Mouse (Mus musculus) limb, embryonic 14.5 days (tissue): Measurements from ENCODE around the gene Rhbdf1. TPM values are rescaled to one million over a fixed set of nuclear protein-coding genes. Genes with fewer than 3 reads are reported as not detected.

Experiments
- ATAC-seq: fragments of 200-750 bp; cut with Nextera tagmentation; 2 replicates; pipeline ENCODE4 v1.8.0; 2017; ENCODE audit warnings: low read depth, moderate number of reproducible peaks, moderate TSS enrichment; ENCODE audit not compliant: low FRiP score
- DNase-seq: peaks from one replicate; pipeline ENCODE4 v3.0.0-alpha.2; 2015; ENCODE audit warnings: low spot score
- H3K27ac ChIP-seq: fragments of 300-500 bp; sonication (generic); replicated peaks from 2 replicates; pipeline ENCODE4 v1.5.1; 2014; ENCODE audit warnings: low read depth, mild to moderate bottlenecking, low read length, moderate library complexity, mixed read lengths
- H3K27me3 ChIP-seq: fragments of 300-500 bp; sonication (generic); 2 replicates; pipeline ENCODE4 v1.6.1; 2014; ENCODE audit warnings: low read length, mixed read lengths; ENCODE audit not compliant: control insufficient read depth, insufficient read depth
- H3K36me3 ChIP-seq: fragments of 300-500 bp; sonication (generic); 2 replicates; pipeline ENCODE4 v1.6.1; 2014; ENCODE audit warnings: mild to moderate bottlenecking, low read length, moderate library complexity, mixed read lengths; ENCODE audit not compliant: control insufficient read depth, insufficient read depth
- H3K4me1 ChIP-seq: fragments of 300-500 bp; sonication (generic); 2 replicates; pipeline ENCODE4 v1.6.1; 2014; ENCODE audit warnings: antibody characterized with exemption, low read length, mixed read lengths; ENCODE audit not compliant: control insufficient read depth, insufficient read depth
- H3K4me2 ChIP-seq: fragments of 300-500 bp; sonication (generic); replicated peaks from 2 replicates; pipeline ENCODE4 v1.6.1; 2014; ENCODE audit warnings: low read depth, mild to moderate bottlenecking, low read length, moderate library complexity; ENCODE audit not compliant: severe bottlenecking
- H3K4me3 ChIP-seq: fragments of 300-500 bp; sonication (generic); replicated peaks from 2 replicates; pipeline ENCODE4 v1.5.1; 2014; ENCODE audit warnings: low read length
- H3K9ac ChIP-seq: fragments of 300-500 bp; sonication (generic); 2 replicates; pipeline ENCODE4 v1.6.1; 2014; ENCODE audit warnings: mild to moderate bottlenecking, low read depth, low read length, moderate library complexity; ENCODE audit not compliant: severe bottlenecking
- H3K9me3 ChIP-seq: fragments of 300-500 bp; sonication (generic); 2 replicates; pipeline ENCODE4 v1.6.1; 2016; ENCODE audit warnings: low read length; ENCODE audit not compliant: control insufficient read depth
- POLR2A ChIP-seq: fragments of 200-500 bp; IDR thresholded peaks from 2 replicates; pipeline ENCODE4 v1.8.0; 2012; ENCODE audit warnings: inconsistent platforms, mild to moderate bottlenecking, moderate library complexity, borderline replicate concordance; ENCODE audit not compliant: insufficient read depth, insufficient read length; ENCODE audit errors: extremely low read depth
- WGBS: fragments of 180-500 bp; shearing (Covaris S2); extraction: QIAGEN DNeasy Blood & Tissue Kit; methylation state at CpG from one replicate; pipeline ENCODE4 v1.1.7; 2014; 5-methylcytosine and 5-hydroxymethylcytosine counted together
- polyA plus RNA-seq, 2 experiments: library from polyadenylated mRNA; depleted of rRNA in 1 of 2; stranded (reverse) in 1 of 2; unstranded in 1 of 2; fragments of >200 nt; fragmentation: Nextera tagmentation in 1 of 2; extraction: Ambion mirVana in 1 of 2; gene quantifications; 2 replicates each; pipeline versions ENCODE4 v1.2.1 to v1.2.3; 2012 to 2014

Rhbdf1 gene
- polyA plus RNA-seq, 2 experiments: 61.5 to 136 TPM

DNA sequence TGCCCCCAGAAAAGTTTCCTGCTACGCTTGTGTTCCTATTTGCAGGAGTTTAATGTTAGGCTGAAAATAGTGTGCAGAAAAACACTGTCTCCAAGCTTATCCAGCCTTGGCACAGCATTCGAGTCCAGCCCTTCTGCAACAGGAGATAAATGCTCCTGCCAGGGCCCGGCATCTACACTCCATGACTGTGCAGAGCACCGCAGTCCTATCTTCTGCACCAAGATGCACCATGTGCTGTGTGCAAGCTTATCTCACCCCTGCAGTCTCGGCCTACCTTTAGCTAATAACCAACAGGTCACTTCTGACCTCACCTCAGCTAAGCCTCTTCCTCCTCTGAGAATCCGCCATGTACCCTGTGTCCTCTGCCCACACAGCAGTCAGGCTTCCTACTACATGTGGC is 23.5 kb upstream of the Rhbdf1 start:
- Histone ChIP-seq H3K4me1 (no peaks in the 10 kb centered on the region), H3K4me3 (no peak overlapping the region), H3K36me3 (peaks cover 82% of the 10 kb centered on the region), H3K27ac (no peak overlapping the region), H3K9ac (no peak overlapping the region), H3K9me3 (no peaks in the 10 kb centered on the region), H3K4me2 (no peak overlapping the region), H3K27me3 (no peaks in the 10 kb centered on the region)
- 96% methylated on average over 6 of the region's 6 CpGs for WGBS
- no peak for ATAC-seq
- no peak for TF ChIP-seq POLR2A
- no peak for DNase-seq

DNA sequence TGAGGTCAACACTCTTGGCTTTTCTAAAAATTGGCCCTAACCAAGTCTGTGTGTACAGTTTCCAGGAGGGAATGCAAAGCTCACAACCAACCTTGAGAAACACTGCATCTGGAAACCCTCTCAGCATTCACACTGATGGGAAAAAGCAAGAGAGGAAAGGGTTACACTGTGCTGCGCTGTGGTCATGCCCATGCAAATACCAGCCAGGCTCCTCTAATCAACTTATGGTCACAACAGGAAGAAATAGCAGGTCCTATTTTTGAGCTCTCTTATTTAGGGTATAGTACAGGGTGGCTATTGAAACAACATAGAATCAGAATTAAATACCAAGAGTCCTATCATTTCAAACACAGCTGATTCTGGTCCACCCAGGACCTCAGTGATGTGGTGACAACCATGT is 22.5 kb upstream of the Rhbdf1 start:
- DNase-seq: no peak
- no peaks in the 10 kb centered on the region for H3K27me3 ChIP-seq
- H3K27ac ChIP-seq: no peak overlapping the region
- no peak overlapping the region for H3K4me2 ChIP-seq
- TF ChIP-seq POLR2A: no peak
- no peaks in the 10 kb centered on the region for H3K9me3 ChIP-seq
- no peak overlapping the region for H3K9ac ChIP-seq
- H3K36me3 ChIP-seq: peaks cover 75% of the 10 kb centered on the region
- no peaks in the 10 kb centered on the region for H3K4me1 ChIP-seq
- WGBS: 96% methylated on average over 1 of the region's 1 CpGs
- ATAC-seq: no peak
- H3K4me3 ChIP-seq: no peak overlapping the region

- no peak overlapping the region for H3K9ac ChIP-seq
- H3K4me3 ChIP-seq: no peak overlapping the region
- no peaks in the 10 kb centered on the region for H3K27me3 ChIP-seq
- no peaks in the 10 kb centered on the region for H3K9me3 ChIP-seq
- WGBS: 69% methylated on average over 3 of the region's 3 CpGs
- H3K36me3 ChIP-seq: peaks cover 70% of the 10 kb centered on the region
- no peak for DNase-seq
- 0 out of 2 replicates have a peak overlapping the region, but pooled peaks have one; percentile 28 for H3K27ac ChIP-seq
- no peak for ATAC-seq
- H3K4me2 ChIP-seq: no peak overlapping the region
- no peak for TF ChIP-seq POLR2A
- H3K4me1 ChIP-seq: no peaks in the 10 kb centered on the region
Measured at GRCm38 (mm10) chr11:32244064-32244463, 22.0 kb upstream of the Rhbdf1 start.

DNA sequence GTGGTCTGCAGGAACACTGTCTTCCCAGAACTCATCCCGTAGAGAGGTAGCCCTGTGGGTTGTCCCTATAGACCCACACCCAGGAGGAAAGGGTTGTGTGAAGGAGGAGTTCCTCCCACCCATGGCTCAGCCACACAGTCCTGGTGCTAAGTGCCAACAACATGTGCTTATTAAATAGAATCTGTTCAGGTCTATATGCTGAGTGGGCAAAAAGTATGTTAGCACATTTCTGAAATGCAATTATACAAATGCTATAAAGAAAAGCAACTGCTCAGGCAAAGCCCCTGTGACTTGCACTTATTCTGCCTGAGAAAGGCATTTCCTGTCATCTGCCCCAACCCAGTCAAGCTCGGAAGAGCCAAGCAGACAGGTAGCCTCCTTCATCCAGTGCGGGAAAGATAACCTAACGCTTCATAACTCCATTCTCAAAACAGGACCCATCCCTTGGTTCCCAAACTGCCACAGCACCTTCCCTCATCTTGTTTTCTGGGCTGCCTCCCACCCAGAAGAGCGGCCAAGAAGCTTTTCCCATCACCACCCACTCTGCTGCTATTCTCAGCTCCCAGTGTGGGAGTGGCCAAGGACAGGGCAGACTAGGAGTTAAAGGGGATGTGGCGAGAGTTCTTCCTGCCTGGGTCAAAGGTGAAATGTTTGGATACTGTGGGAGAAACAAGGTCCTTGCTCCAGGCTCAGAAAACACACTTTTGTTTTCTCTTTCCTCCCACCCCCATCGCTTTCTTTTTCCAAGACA is 21.3 kb upstream of the Rhbdf1 start:
- Histone ChIP-seq H3K9me3 (no peaks in the 10 kb centered on the region), H3K27ac (no peak overlapping the region), H3K4me2 (no peak overlapping the region), H3K4me3 (no peak overlapping the region), H3K9ac (no peak overlapping the region), H3K27me3 (no peaks in the 10 kb centered on the region), H3K4me1 (no peaks in the 10 kb centered on the region), H3K36me3 (peaks cover 70% of the 10 kb centered on the region)
- no peak for TF ChIP-seq POLR2A
- DNase-seq (no peak), ATAC-seq (no peak)
- 74% methylated on average over 7 of the region's 7 CpGs for WGBS

DNA sequence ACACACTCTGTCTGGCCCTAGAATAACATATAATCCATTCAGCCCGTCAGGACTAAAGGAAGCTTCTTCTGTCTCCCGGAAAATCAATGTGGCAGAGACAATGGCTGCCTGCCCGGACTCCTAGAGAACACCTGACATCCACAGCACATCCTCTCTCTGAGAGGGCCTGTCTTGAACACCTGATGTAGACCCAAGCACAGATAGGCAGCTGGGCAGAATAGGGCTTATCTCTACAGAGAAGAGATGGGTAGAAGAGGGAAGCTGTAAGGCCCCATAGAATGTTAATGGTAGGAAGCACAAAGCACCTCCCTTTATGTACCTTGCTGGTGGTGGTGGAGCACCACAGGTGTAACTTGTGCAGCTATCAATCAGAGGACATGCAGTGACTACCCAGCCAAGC is 20.1 kb upstream of the Rhbdf1 start:
- Histone ChIP-seq H3K36me3 (peaks cover 62% of the 10 kb centered on the region), H3K4me3 (no peak overlapping the region), H3K27ac (no peak overlapping the region), H3K27me3 (no peaks in the 10 kb centered on the region), H3K9me3 (no peaks in the 10 kb centered on the region), H3K9ac (no peak overlapping the region), H3K4me1 (no peaks in the 10 kb centered on the region), H3K4me2 (no peak overlapping the region)
- WGBS: 86% methylated on average over 3 of the region's 3 CpGs
- TF ChIP-seq POLR2A: no peak
- DNase-seq: no peak
- ATAC-seq: no peak

- DNase-seq (no peak), ATAC-seq (no peak)
- no peak for TF ChIP-seq POLR2A
- H3K4me3 ChIP-seq: no peak overlapping the region
- H3K4me1 ChIP-seq: no peaks in the 10 kb centered on the region
- H3K4me2 ChIP-seq: no peak overlapping the region
- no peak overlapping the region for H3K9ac ChIP-seq
- H3K27me3 ChIP-seq: no peaks in the 10 kb centered on the region
- peaks cover 60% of the 10 kb centered on the region for H3K36me3 ChIP-seq
- H3K9me3 ChIP-seq: no peaks in the 10 kb centered on the region
- H3K27ac ChIP-seq: no peak overlapping the region
Measured at GRCm38 (mm10) chr11:32241391-32241790, 19.3 kb upstream of the Rhbdf1 start.
